Comparison of ENCODE assay signal across 8 mouse cellular contexts in the genomic region with DNA sequence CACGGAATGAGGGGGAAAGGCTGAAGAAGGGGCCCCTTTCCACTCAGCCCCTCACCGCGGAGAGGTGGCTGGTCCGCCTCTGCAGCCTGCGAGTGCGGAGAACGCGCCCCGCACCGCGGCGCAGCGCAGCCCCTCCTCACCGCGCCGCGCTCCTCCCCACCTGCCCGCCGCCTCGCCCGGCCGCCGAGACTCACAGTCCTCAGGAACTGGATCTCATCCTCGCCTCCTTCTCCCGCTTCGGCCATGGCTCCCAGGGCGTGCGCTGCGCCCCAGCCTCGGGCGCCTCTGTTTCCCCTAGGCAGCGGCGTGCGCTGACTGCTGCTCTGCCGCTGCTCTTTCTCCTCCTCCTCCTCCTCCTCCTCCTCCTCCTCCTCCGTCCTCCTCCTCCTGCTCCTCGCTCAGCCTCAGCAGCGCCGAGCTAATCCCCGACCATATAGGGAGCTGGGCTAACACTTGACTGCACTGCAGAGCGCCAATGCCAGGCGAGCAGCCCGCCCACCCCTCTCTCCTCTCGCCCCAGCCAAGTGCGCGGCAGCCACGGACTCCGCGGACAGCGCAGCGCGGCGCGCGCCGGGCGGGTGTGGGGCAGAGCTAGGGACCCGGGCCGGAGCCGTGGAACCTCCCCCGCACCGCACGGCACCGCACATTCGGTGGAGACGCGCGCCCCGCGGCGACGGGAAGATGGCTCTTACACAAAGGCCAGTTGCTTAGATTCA. TPM values are rescaled to one million over a fixed set of nuclear protein-coding genes. Genes with fewer than 3 reads are reported as not detected.
A peak's percentile ranks its signal among the peaks of the same experiment; 100 is the strongest.
DNase-seq lines count a peak whose midpoint lies in the region; ATAC-seq and TF ChIP-seq lines count a peak whose summit lies in the region.

Gene Ryr3 (minus strand): TSS at position 351 of the 716 bp plus-strand sequence.

- no peaks in the 10 kb centered on the region for H3K36me3 ChIP-seq in ES-Bruce4 (ENCODE audit: control insufficient read depth, insufficient read depth, low read length, poor library complexity, severe bottlenecking)
- no peaks in the 10 kb centered on the region for H3K36me3 ChIP-seq in embryonic facial prominence, embryonic 11.5 days (replicated peaks; ENCODE audit: control insufficient read depth, insufficient read depth, low read depth, low read length)
- H3K36me3 ChIP-seq in midbrain, postnatal 0 days (ENCODE audit: insufficient read depth, low read length) = no peaks in the 10 kb centered on the region

- in situ Hi-C loops in Patski (cut with MboI; ENCODE audit: low pct_unique_long_range_greater_than_20kb) = no loop called here

- TF ChIP-seq CTCF in ES-Bruce4 (IDR thresholded peaks at IDR 0.05; ENCODE audit: low read depth, low read length) (no peak), Patski (IDR thresholded peaks at IDR 0.05) (peak; percentile 44)
- peak; percentile 51 for TF ChIP-seq CTCF in midbrain, postnatal 0 days (IDR thresholded peaks at IDR 0.05)

- no peaks in the 10 kb centered on the region for H3K4me1 ChIP-seq in ES-Bruce4 (ENCODE audit: control insufficient read depth, insufficient read depth, low read length)
- H3K4me1 ChIP-seq in embryonic facial prominence, embryonic 11.5 days (ENCODE audit: control insufficient read depth, insufficient read depth, low read length) = no peaks in the 10 kb centered on the region
- H3K4me1 ChIP-seq in midbrain, postnatal 0 days (ENCODE audit: insufficient read depth, low read length) = 0 out of 2 replicates have a peak, but pooled peaks cover 3% of the 10 kb centered on the region

- H3K27ac ChIP-seq in ES-Bruce4 (ENCODE audit: insufficient read depth, low read length) = no peak within 1 kb of the TSS
- no peak within 1 kb of the TSS for H3K27ac ChIP-seq in embryonic facial prominence, embryonic 11.5 days (replicated peaks; ENCODE audit: low read depth, low read length)
- H3K27ac ChIP-seq in midbrain, postnatal 0 days (ENCODE audit: low read depth, low read length) = peak within 1 kb of the TSS; percentile 76

- POLR2A ChIA-PET in Patski (lab: Charles Lee) = interaction anchor here (0.8 kb wide), 1 partner anchor 53 kb away, joined by 3 read pairs; no protein-coding TSS in a partner anchor

- intact Hi-C loops in heart, postnatal 14 days (cut with DNase I) = no loop called here
- intact Hi-C loops in left cerebral cortex, postnatal 25 days (cut with DNase I) = loop anchor here (5.0 to 10.0 kb wide), 3 partner anchors 100 to 415 kb away; no protein-coding TSS in a partner anchor

- CTCF ChIA-PET in Patski (lab: Charles Lee) = interaction anchor here (1.4 to 1.5 kb wide), 2 partner anchors 328 to 399 kb away, joined by 3 read pairs; no protein-coding TSS in a partner anchor

- peak; percentile 87 for ATAC-seq in Patski
- ATAC-seq in embryonic facial prominence, embryonic 11.5 days (replicated peaks; ENCODE audit: insufficient number of reproducible peaks, low FRiP score, low TSS enrichment, low read depth) = peak; percentile 96
- ATAC-seq in midbrain, postnatal 0 days (ENCODE audit: low FRiP score) = peak; percentile 94

- H3K4me2 ChIP-seq in embryonic facial prominence, embryonic 11.5 days (ENCODE audit: low read depth, low read length) = peak within 1 kb of the TSS; percentile 86
- peak within 1 kb of the TSS; percentile 83 for H3K4me2 ChIP-seq in midbrain, postnatal 0 days (ENCODE audit: low read depth, low read length, poor library complexity, severe bottlenecking)

- no peak for TF ChIP-seq EP300 in ES-Bruce4 (IDR thresholded peaks at IDR 0.05; ENCODE audit: insufficient read depth, low read depth, low read length)

- H3K9me3 ChIP-seq in ES-Bruce4 (replicated peaks; ENCODE audit: control insufficient read depth, insufficient read depth, low read length, poor library complexity, severe bottlenecking) = no peaks in the 10 kb centered on the region
- no peaks in the 10 kb centered on the region for H3K9me3 ChIP-seq in embryonic facial prominence, embryonic 11.5 days (replicated peaks; ENCODE audit: control insufficient read depth, low read length)
- no peaks in the 10 kb centered on the region for H3K9me3 ChIP-seq in midbrain, postnatal 0 days (ENCODE audit: low read length)

- TF ChIP-seq POLR2A in ES-Bruce4 (IDR thresholded peaks at IDR 0.05; ENCODE audit: insufficient read depth, low read length) = no peak

- no peak for DNase-seq in Patski (ENCODE audit: low read depth, low spot score)
- DNase-seq in embryonic facial prominence, embryonic 11.5 days (ENCODE audit: low spot score) = peak; percentile 66
- peak; percentile 7 to 16 for DNase-seq in heart, postnatal 14 days
- peak; percentile 75 to 79 for DNase-seq in left cerebral cortex, postnatal 25 days (ENCODE audit: low spot score in 2 of 2)
- DNase-seq in midbrain, postnatal 0 days (ENCODE audit: low spot score) = peak; percentile 82
- peak; percentile 15 for DNase-seq in urinary bladder, postnatal 10 days (ENCODE audit: low spot score)
- no peak for DNase-seq in thymus, adult 18-20 months

- H3K9ac ChIP-seq in ES-Bruce4 (ENCODE audit: low read depth, poor library complexity, severe bottlenecking) = peak within 1 kb of the TSS; percentile 38; the same call in 1 of the 2 replicates
- peak within 1 kb of the TSS; percentile 56 for H3K9ac ChIP-seq in embryonic facial prominence, embryonic 11.5 days (replicated peaks; ENCODE audit: low read length)
- H3K9ac ChIP-seq in midbrain, postnatal 0 days (replicated peaks; ENCODE audit: low read length, poor library complexity, severe bottlenecking) = peak within 1 kb of the TSS; percentile 72

- H3K4me3 ChIP-seq in ES-Bruce4 (ENCODE audit: low read depth, low read length) = peak within 1 kb of the TSS; percentile 68
- H3K4me3 ChIP-seq in embryonic facial prominence, embryonic 11.5 days (ENCODE audit: low read depth, low read length) = peak within 1 kb of the TSS; percentile 54
- peak within 1 kb of the TSS; percentile 71 for H3K4me3 ChIP-seq in midbrain, postnatal 0 days (ENCODE audit: low read depth, low read length)

- H3K27me3 ChIP-seq in ES-Bruce4 (ENCODE audit: control insufficient read depth, insufficient read depth, low read length, poor library complexity, severe bottlenecking) (peaks cover 6% of the 10 kb centered on the region), Patski (peaks cover 12% of the 10 kb centered on the region)
- H3K27me3 ChIP-seq in embryonic facial prominence, embryonic 11.5 days (ENCODE audit: control insufficient read depth, insufficient read depth, low read length) = peaks cover 13% of the 10 kb centered on the region
- no peaks in the 10 kb centered on the region for H3K27me3 ChIP-seq in midbrain, postnatal 0 days (ENCODE audit: insufficient read depth, low read length)

- WGBS in embryonic facial prominence, embryonic 11.5 days = under 1% methylated on average over 54 of the region's 72 CpGs
- 1% methylated on average over 50 of the region's 72 CpGs for WGBS in midbrain, postnatal 0 days

RNA-seq across cellular contexts. Expression of gene Ryr3, which starts in this region (rescaled TPM):
- polyA plus RNA-seq in ES-Bruce4 (2011; ENCODE audit: insufficient read depth, insufficient read length, low read depth, missing spikeins) (0.06 and 0.93 TPM in 2 replicates), Patski (2021) (2.2 TPM)
- 0.50 and 1.4 TPM in 2 replicates for polyA plus RNA-seq in embryonic facial prominence, embryonic 11.5 days (2014; fragmentation: Nextera tagmentation; extraction: Ambion mirVana)
- total RNA-seq in heart, postnatal 14 days (2021) = 1 to 10 TPM in 1 of 2 experiments, under 1 TPM in 1; 1.00 to 1.4 TPM
- 10 to 100 TPM; 25.9 to 44.0 TPM for total RNA-seq in left cerebral cortex, postnatal 25 days (2021)
- total RNA-seq in midbrain, postnatal 0 days (2014; rRNA removed) = 15.3 and 20.9 TPM in 2 replicates
- polyA plus RNA-seq in midbrain, postnatal 0 days (2015; fragmentation: Nextera tagmentation; extraction: Ambion mirVana) = 5.3 and 5.9 TPM in 2 replicates

Comparison
In these comparisons a context has a peak if more than half of its experiments do, and no peak if none do; other contexts are left out.
1. DNase-seq: peak in embryonic facial prominence, embryonic 11.5 days (single experiment), heart, postnatal 14 days (2 of 2), left cerebral cortex, postnatal 25 days (2 of 2), midbrain, postnatal 0 days (single experiment) and urinary bladder, postnatal 10 days (single experiment); none in Patski (single experiment) and thymus, adult 18-20 months (0 of 2).
2. Peak in every context shown above with its lines, with median percentiles within 50 percentile points of each other: H3K4me3 ChIP-seq, H3K9ac ChIP-seq and ATAC-seq.